Mouse (Mus musculus): ENCODE results near the gene Ttll5.

Gene Ttll5

GRCm38 (mm10) chr12:85905666-85906065 is 81.2 kb downstream of the Ttll5 start:
- in situ Hi-C loops (cut with MboI; ENCODE audit: unreplicated experiment in 2 of 2) = no loop called here

GRCm38 (mm10) chr12:85907896-85908295 is 83.4 kb downstream of the Ttll5 start:
- in situ Hi-C loops (cut with MboI; ENCODE audit: unreplicated experiment in 2 of 2) = no loop called here

DNA sequence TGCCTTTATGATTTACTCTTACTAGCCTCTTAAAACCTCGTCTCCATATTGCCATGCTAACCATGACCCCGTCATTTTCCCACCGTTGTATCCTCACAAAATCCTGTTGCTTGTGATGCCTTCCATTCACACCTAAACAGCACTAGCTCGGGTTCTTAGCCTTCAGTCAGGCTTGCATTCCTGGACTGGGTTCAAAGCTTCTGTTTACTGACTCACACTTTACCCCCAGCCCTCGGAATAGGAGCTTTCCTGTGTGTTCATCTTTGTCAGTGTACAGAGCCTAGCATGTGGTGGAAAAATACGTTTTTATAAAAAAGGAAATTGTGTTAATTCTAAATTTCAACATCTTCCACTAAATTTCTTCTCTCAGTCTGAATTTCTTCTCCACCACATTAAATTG is 86.4 kb downstream of the Ttll5 start:
- in situ Hi-C loops (cut with MboI; ENCODE audit: unreplicated experiment in 2 of 2) = no loop called here

GRCm38 (mm10) chr12:85912712-85913504 is 88.4 kb downstream of the Ttll5 start:
- in situ Hi-C loops (cut with MboI; ENCODE audit: unreplicated experiment in 2 of 2) = no loop called here

DNA sequence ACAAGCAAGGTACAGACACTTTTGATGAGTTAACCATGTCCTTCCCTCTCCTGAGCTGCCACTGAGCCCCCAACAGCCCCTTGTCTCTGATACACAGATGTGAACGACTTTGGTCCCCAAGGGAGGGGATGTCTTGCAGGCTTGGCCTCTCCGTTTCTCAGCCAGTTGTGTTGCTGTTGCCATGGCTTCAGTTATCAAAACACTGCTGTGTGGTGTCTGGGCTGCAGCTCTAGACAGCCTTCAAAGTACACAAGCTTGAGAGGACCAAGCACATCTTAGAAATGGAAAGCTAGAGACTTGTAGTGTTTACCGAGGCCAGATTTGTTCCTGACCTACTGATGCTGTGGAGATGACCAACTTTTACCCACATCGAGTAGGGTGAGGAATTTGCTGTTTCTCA is 102.4 kb downstream of the Ttll5 start:
- in situ Hi-C loops (cut with MboI; ENCODE audit: unreplicated experiment in 2 of 2) = loop anchor here in 1 of 2 experiments (10.0 kb wide), 1 partner anchor 52 kb away; no protein-coding TSS in a partner anchor

DNA sequence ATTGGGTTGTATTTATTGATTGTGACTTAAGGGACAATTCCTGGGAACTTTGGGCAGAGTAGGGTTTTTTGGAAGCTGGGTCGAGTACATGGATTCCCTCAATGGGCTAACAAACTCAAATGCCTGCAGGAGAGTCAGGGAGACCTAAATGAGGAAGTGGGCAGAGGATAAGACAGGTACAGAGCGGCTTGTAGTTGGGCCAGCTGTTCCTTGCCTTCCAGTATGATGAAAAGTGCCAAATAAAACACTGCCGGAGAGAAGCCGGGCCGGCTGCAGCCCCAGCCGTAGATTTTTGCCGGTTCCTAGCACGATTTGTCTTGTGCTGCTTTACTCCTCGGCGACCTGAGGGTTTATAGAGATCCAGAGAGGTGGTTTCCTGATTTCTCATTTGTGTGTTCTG is 104.1 kb downstream of the Ttll5 start:
- in situ Hi-C loops (cut with MboI; ENCODE audit: unreplicated experiment in 2 of 2) = loop anchor here in 1 of 2 experiments (10.0 kb wide), 1 partner anchor 54 kb away; no protein-coding TSS in a partner anchor

GRCm38 (mm10) chr12:85929711-85930110 is 105.3 kb downstream of the Ttll5 start:
- in situ Hi-C loops (cut with MboI; ENCODE audit: unreplicated experiment in 2 of 2) = loop anchor here in 1 of 2 experiments (10.0 kb wide), 1 partner anchor 55 kb away; no protein-coding TSS in a partner anchor

DNA sequence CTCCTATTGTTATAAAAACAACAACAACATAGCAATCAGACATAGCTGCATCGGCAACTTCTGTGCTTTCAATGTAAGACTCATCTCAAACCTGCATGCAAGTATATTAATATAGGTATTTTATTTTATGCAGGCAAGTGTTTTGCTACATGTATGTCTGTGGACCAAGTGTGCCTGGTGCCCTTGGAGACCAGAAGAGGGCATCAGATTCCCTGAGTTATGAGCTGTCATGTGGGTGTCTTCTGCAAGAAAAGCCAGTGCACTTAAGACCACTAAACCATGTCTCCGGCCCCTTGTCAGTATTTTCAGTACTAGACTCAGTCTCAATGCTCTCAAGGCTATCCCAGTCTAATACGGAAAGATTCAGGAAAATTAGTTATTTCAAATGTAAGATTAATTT is 106.3 kb downstream of the Ttll5 start:
- in situ Hi-C loops (cut with MboI; ENCODE audit: unreplicated experiment in 2 of 2) = no loop called here

GRCm38 (mm10) chr12:85933241-85933640 is 108.8 kb downstream of the Ttll5 start:
- in situ Hi-C loops (cut with MboI; ENCODE audit: unreplicated experiment in 2 of 2) = no loop called here

DNA sequence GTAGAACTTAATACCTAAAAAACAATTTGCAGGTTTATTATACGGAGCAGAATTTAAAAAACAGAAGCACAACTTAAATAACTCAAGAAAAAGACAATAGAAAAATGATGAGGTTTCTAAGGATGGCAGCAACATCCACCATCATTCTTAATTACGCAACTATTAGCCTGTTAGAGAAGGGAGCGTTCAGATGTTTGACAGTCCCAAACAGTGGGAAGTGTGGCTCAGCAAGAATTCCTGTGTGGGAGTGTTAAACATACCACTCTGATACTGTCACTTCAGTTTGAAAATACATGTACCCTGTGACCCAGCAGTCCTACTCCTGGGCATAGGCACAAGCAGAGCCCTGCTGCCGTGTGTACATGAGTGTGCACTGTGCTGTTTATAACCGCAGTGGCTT is 112.9 kb downstream of the Ttll5 start:
- in situ Hi-C loops (cut with MboI; ENCODE audit: unreplicated experiment in 2 of 2) = loop anchor here in 1 of 2 experiments (5.0 kb wide), 1 partner anchor 65 kb away; no protein-coding TSS in a partner anchor

DNA sequence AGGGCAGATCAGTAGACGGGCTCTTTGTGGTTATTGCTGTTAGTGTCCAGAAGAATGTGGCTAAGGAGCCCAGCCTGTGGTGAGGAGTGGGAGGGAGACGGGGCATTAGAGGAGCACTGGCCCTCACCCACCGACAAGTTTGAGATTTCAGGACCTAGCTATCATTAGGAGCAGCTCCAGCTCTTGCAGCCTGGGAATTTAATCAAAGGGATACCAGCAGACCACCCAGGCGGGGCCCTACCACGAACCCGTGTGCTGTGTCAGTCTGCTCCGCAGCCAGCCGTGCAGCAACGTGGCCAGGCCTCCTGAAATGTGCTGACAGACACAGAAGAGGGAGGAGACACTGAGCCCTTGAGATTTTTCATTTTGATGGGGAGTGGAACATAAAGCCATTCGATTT is 119.0 kb downstream of the Ttll5 start:
- in situ Hi-C loops (cut with MboI; ENCODE audit: unreplicated experiment in 2 of 2) = no loop called here

- in situ Hi-C loops (cut with MboI; ENCODE audit: unreplicated experiment in 2 of 2) = no loop called here
Observed at GRCm38 (mm10) chr12:85944419-85944818, 120.0 kb downstream of the Ttll5 start.

DNA sequence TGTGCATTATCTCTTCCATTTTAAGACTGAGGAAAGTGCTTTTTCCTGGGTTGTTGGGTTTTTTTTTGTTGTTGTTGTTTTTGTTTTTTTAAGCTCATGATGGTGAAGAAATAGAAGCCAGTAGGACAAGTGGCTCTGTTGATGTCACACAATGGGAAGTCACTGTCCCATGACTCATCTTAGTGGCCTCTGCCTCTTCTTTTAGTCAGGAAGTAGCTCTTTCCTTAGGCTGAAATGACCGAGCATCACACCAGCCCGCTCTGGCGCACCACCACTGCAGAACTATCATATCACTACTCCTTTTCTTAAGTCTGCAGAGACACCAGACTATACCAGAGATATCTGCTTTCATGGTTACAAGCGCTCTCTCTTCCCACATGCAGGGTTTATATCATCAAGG is 122.7 kb downstream of the Ttll5 start:
- in situ Hi-C loops (cut with MboI; ENCODE audit: unreplicated experiment in 2 of 2) = no loop called here

GRCm38 (mm10) chr12:85949667-85950066 is 125.2 kb downstream of the Ttll5 start:
- in situ Hi-C loops (cut with MboI; ENCODE audit: unreplicated experiment in 2 of 2) = loop anchor here in 1 of 2 experiments (5.0 to 10.0 kb wide), 2 partner anchors 128 to 165 kb away; partner anchors contain the start of gene Tgfb3

DNA sequence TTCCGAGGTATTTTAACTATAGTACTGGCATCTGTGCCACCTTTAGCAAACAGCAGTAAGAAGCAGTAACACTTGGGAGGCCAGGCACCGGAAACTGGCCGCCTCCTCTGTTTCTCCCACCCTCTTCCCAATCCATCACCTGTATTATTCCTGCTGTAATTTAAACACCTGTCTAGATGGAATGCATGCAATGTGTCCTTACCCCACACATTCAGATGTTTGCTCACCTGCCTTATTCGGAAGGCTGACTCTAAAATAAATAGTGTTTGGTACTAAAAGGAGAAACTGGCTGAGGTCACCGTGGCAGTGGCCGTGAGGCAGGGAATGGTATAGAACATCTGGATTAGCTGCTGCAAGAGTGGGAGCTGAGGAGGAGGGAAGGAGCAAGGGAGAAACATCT is 125.9 kb downstream of the Ttll5 start:
- in situ Hi-C loops (cut with MboI; ENCODE audit: unreplicated experiment in 2 of 2) = loop anchor here in 1 of 2 experiments (5.0 to 10.0 kb wide), 2 partner anchors 127 to 164 kb away; partner anchors contain the start of gene Tgfb3

- in situ Hi-C loops (cut with MboI; ENCODE audit: unreplicated experiment in 2 of 2) = loop anchor here in 1 of 2 experiments (5.0 to 10.0 kb wide), 2 partner anchors 126 to 164 kb away; partner anchors contain the start of gene Tgfb3
Observed at GRCm38 (mm10) chr12:85951036-85951435, 126.6 kb downstream of the Ttll5 start.

DNA sequence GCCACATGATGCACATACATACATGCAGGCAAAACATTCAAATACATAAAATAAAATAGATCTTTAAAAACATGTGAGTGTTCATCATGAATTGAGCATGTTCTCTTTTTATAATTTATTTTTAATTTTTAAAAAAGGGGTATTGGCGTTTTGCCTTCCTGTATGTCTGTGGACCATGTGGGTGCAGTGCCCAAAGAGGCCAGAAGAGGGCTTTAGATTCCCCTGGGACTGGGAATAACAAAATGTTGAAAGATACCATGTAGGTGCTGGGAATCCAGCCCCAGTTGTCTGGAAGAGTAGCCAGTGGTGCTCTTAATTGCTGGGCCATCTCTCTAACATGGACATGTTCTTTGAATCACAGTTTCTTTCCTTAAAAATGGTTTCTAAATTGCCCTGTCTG is 127.4 kb downstream of the Ttll5 start:
- in situ Hi-C loops (cut with MboI; ENCODE audit: unreplicated experiment in 2 of 2) = loop anchor here in 1 of 2 experiments (5.0 to 10.0 kb wide), 2 partner anchors 125 to 163 kb away; partner anchors contain the start of gene Tgfb3

DNA sequence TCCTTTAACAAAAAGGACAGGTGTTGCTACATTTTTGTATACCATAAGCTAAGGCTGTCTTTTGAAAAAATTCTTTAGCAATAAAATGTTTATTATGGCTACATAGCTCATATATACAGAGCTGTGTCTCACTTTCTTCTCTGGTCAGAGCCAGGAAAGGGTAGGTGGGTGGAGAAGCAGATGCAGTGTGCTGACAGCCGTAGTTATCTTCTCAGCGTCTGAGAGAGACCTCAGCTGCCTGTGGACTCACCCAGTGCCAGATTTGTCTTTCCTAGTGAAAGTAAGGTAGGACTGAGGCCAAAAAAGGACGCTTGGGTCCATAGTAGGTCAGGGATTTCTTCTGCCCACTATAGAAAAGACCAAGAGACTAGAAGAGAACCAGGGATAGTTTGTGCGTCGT is 127.9 kb downstream of the Ttll5 start:
- in situ Hi-C loops (cut with MboI; ENCODE audit: unreplicated experiment in 2 of 2) = loop anchor here in 1 of 2 experiments (5.0 to 10.0 kb wide), 2 partner anchors 125 to 162 kb away; partner anchors contain the start of gene Tgfb3

DNA sequence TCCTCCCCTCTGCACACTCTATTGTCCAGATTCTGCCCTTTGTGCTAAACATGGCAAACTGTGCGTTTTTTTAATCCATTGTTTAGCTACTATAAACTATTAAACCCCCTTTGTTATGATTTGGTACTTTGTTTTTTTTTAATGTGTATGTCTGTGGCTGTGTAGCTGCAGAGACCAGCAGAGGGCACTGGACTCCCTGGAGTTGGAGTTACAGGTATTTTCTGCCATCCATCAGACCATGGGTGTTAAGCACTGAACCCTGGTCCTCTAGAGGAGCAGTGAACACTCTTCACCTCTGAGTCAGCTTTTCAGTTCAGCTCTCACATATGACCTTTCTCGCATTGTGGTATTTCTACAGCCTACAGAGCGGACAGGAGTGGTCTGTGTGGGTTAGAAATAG is 129.7 kb downstream of the Ttll5 start:
- in situ Hi-C loops (cut with MboI; ENCODE audit: unreplicated experiment in 2 of 2) = loop anchor here in 1 of 2 experiments (5.0 to 10.0 kb wide), 2 partner anchors 123 to 161 kb away; partner anchors contain the start of gene Tgfb3

- in situ Hi-C loops (cut with MboI; ENCODE audit: unreplicated experiment in 2 of 2) = loop anchor here (5.0 to 10.0 kb wide), 4 partner anchors 42 to 160 kb away; partner anchors contain the start of gene Tgfb3 (in 1 of the 2)
Observed at GRCm38 (mm10) chr12:85955062-85955461, 130.6 kb downstream of the Ttll5 start.

- in situ Hi-C loops (cut with MboI; ENCODE audit: unreplicated experiment in 2 of 2) = loop anchor here (5.0 to 10.0 kb wide), 4 partner anchors 42 to 159 kb away; partner anchors contain the start of gene Tgfb3 (in 1 of the 2)
Observed at GRCm38 (mm10) chr12:85955690-85956089, 131.2 kb downstream of the Ttll5 start.

Data from v-Abl transformed pro-B cells (cell line).